Mouse (Mus musculus): ENCODE measurements around the gene Tspan32. TPM values are rescaled to one million over a fixed set of nuclear protein-coding genes. Genes with fewer than 3 reads are reported as not detected.

The Tspan32 gene
- polyA plus RNA-seq, 1 experiment from 2014 or later: 8.3 TPM

DNA sequence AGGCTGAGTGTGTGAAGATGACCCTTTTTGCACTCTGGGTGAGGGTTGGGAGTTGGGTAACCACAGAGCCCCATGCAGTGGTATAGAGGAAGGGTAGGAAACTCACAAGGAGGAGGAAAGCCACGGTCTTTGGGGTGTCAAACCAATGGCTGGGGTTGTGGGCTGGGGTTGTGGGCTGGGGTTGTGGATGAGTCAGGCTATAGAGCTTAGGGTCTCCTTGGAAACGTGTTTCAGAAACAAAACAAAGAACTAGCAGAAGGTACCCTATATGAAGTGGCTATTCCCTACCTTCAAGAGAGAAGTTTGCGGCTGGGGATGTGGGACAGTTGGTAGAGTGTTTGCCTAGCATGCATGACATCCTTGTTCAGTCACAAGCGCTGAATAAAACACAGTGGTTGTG is 5.2 kb downstream of the Tspan32 start:
- ATAC-seq (ENCODE audit: insufficient number of reproducible peaks, low FRiP score, low TSS enrichment, low read depth): no peak
- WGBS: 86% methylated on average over 4 of the region's 4 CpGs
- peaks cover 62% of the 10 kb centered on the region for H3K4me1 ChIP-seq

DNA sequence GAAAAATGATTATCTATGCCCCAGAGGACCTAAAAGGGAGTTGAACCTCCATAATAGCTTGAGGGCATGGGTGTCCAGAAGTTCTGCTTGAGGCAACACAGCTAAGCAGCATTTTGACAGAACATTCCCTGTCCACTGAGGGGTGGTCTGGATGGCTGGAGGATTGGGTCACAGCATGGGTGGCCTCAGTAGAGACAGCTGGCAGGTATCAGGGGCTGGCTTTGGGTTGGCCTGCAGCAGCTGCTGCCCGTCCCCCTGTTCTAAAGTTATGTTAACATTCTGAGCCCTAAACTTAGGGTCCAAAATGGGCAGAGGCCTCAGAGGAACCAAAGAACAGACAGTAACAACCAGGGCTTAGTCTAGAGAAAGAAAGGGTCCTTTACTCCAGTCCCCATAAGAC is 6.4 kb downstream of the Tspan32 start:
- no peak overlapping the region for H3K4me2 ChIP-seq
- 0 out of 2 replicates have a peak overlapping the region, but pooled peaks have one; percentile 22 for H3K27ac ChIP-seq
- no peaks in the 10 kb centered on the region for H3K36me3 ChIP-seq
- no peaks in the 10 kb centered on the region for H3K27me3 ChIP-seq
- no peaks in the 10 kb centered on the region for H3K9me3 ChIP-seq
- no peak overlapping the region for H3K4me3 ChIP-seq
- no peak overlapping the region for H3K9ac ChIP-seq
- H3K4me1 ChIP-seq: peaks cover 63% of the 10 kb centered on the region
- WGBS: 69% methylated on average over 1 of the region's 1 CpGs
- ATAC-seq (ENCODE audit: insufficient number of reproducible peaks, low FRiP score, low TSS enrichment, low read depth): no peak

More for the DNA sequence above, 5.2 kb downstream of the Tspan32 start:
- H3K9me3 ChIP-seq: no peaks in the 10 kb centered on the region
- no peak overlapping the region for H3K4me2 ChIP-seq
- H3K4me3 ChIP-seq: no peak overlapping the region
- no peak overlapping the region for H3K9ac ChIP-seq
- peak overlapping the region; percentile 98 for H3K27ac ChIP-seq
- H3K36me3 ChIP-seq: no peaks in the 10 kb centered on the region
- no peaks in the 10 kb centered on the region for H3K27me3 ChIP-seq

DNA sequence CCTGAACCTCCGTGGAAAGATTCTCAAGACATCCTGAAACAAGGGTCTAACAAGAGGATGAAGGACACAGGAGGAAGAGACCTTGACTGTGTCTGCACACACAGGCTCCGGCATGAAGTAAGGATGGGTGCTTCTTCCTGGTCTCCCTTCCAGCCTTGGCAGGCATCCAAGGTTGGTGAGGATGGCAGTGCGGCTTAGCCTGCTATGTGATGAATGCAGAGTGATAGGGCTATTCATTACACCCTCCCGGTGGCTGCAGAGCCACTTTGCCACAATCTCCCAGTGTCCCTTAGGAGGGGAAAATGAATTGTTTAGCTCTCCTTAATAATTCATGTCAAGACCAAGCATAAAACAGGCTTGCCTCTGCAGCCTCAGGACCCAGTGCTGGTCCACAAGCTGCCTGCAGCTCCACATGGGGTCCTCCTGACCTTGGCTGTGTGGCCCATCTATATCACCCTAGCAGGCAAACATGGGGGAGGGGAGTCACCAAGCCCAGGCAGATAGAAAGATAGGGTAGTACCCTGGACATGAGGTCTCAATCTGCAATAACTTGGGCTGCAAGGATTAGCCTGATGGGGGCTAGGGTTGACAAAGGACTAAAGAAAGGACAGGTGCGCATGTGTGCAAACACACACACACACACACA is 7.5 kb downstream of the Tspan32 start:
- Histone ChIP-seq H3K27ac (no peak overlapping the region), H3K36me3 (no peaks in the 10 kb centered on the region), H3K9ac (no peak overlapping the region), H3K4me3 (no peak overlapping the region), H3K9me3 (no peaks in the 10 kb centered on the region), H3K27me3 (no peaks in the 10 kb centered on the region), H3K4me1 (peaks cover 65% of the 10 kb centered on the region), H3K4me2 (no peak overlapping the region)
- WGBS: 68% methylated on average over 5 of the region's 5 CpGs
- no peak for ATAC-seq (ENCODE audit: insufficient number of reproducible peaks, low FRiP score, low TSS enrichment, low read depth)

DNA sequence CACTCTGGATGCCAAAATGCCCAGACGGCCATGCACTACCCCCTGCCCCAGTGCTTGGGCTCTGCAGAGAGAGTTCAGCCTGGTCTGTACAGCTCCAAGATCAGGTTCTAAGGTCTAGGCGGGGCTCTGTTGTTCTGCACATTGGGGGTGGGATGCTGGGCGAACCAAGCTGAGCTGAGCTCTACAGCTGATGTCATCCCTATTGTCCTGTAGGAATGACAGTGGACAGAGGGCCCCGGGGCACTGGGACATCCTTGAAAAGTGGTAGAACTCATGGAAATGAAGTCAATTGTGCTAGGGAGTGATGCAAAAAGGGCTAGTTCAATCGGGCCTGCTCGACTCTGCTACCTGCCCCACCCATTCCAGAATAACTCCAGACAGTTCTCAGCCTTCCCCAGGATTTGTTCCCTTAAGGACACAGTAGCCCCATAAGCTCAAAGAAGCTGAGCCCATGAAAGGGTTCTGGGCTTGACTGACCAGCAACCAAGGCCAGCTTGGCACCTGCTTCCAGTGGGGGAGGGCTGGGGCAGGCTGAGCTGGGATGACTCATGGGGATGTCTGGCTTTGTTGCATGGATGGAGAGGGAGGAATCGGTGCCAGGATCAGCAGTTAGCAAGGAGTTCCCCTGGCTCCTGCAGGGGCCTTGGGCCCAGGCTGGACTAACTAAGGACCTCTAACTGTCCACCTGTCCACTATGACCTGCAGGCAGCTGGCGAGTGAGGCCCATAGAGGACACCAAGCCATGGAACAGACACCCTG is 8.8 kb downstream of the Tspan32 start:
- H3K36me3 ChIP-seq: no peaks in the 10 kb centered on the region
- no peaks in the 10 kb centered on the region for H3K9me3 ChIP-seq
- no peak overlapping the region for H3K4me3 ChIP-seq
- no peaks in the 10 kb centered on the region for H3K27me3 ChIP-seq
- no peak overlapping the region for H3K9ac ChIP-seq
- no peak for ATAC-seq (ENCODE audit: insufficient number of reproducible peaks, low FRiP score, low TSS enrichment, low read depth)
- WGBS: 71% methylated on average over 8 of the region's 8 CpGs
- H3K4me2 ChIP-seq: no peak overlapping the region
- H3K27ac ChIP-seq: 0 out of 2 replicates have a peak overlapping the region, but pooled peaks have one; percentile 14
- peaks cover 52% of the 10 kb centered on the region for H3K4me1 ChIP-seq

DNA sequence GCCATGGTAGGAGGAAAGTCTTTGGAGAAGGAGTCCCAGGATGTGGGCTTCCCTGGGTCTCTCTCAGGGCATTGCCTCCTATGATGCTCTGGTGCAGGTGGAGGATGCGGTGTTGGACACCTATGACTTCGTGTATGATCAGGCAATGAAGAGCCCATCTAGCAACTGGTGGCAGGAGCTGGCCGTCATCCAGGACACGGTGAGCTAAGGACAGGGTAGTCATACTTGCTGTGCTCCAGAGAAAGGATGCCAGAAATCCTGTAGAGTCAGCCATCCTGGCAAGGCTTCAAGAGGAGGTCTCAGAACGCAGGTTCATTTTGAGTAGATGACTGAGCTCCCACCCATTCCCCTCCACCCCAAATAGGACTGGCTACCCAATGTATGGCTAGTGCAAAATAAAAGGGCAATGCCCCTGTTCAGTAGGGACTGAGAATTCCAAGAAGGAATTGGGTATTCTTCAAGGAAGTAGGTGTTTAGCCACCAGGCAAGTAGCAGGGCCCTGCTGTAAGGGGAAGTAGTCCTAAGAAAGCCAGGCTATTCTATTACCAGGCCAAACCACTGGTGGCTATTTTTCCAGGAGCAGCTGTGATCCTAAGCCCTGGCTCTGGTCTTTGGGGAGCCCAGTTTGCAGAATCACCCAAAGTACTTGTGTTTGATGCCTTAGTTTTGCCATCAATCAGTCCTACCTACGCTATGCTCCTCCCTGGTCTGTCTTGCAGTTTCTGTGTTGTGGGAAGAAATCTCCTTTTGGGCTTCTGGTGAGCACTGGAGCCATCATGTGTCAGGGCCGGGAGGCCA is 10.2 kb downstream of the Tspan32 start:
- no peak overlapping the region for H3K4me3 ChIP-seq

DNA sequence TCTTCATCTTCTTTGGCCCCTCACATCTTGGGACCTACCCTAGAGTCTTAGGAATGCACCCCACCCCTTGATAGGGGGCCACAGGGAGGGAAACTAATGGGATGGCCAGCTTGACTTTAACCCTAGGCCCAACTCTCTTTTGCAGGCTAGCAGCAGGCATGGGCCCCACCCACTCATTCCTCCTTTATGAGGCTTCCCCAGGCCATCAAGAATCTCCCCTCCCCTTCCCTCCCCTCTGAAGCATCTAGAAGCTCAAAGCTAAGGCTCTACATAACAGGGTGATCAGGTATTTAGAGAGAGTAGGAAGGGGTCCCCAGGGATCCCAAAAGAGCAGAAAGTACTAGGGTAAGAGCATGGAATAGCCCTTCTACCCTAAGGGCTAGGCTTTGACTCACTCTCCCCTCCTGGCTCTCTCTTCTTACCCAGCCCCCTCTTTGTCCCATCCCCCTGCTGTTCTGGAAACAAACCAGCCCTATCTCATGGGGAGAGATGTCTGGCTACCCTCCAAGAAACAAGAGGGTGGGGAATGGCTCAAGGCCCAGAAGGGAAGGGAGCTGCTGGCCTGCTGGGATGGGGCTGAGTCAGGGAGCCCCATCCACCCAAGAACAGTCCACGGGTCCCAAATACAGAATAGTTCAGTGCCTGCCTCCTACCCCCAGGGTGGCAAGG is 11.0 kb downstream of the Tspan32 start:
- peak overlapping the region; percentile 39 for H3K27ac ChIP-seq
- H3K9ac ChIP-seq: no peak overlapping the region
- 6% methylated on average over 1 of the region's 1 CpGs for WGBS
- no peak overlapping the region for H3K4me3 ChIP-seq
- peaks cover 37% of the 10 kb centered on the region for H3K4me1 ChIP-seq
- H3K27me3 ChIP-seq: no peaks in the 10 kb centered on the region
- peak; percentile 45 for ATAC-seq (ENCODE audit: insufficient number of reproducible peaks, low FRiP score, low TSS enrichment, low read depth)
- no peaks in the 10 kb centered on the region for H3K36me3 ChIP-seq
- no peak overlapping the region for H3K4me2 ChIP-seq
- no peaks in the 10 kb centered on the region for H3K9me3 ChIP-seq

More for the DNA sequence above, 10.2 kb downstream of the Tspan32 start:
- peak overlapping the region; percentile 39; the same call in 1 of the 2 replicates for H3K27ac ChIP-seq
- 80% methylated on average over 7 of the region's 7 CpGs for WGBS
- peaks cover 42% of the 10 kb centered on the region for H3K4me1 ChIP-seq
- H3K27me3 ChIP-seq: no peaks in the 10 kb centered on the region
- ATAC-seq (ENCODE audit: insufficient number of reproducible peaks, low FRiP score, low TSS enrichment, low read depth): no peak
- no peak overlapping the region for H3K4me2 ChIP-seq
- no peaks in the 10 kb centered on the region for H3K36me3 ChIP-seq
- no peaks in the 10 kb centered on the region for H3K9me3 ChIP-seq
- H3K9ac ChIP-seq: no peak overlapping the region

GRCm38 (mm10) chr7:143016424-143017142 is 11.7 kb downstream of the Tspan32 start:
- Histone ChIP-seq H3K9ac (no peak overlapping the region), H3K4me2 (no peak overlapping the region), H3K4me3 (no peak overlapping the region)

GRCm38 (mm10) chr7:143017181-143017580 is 12.3 kb downstream of the Tspan32 start:
- WGBS: 66% methylated on average over 4 of the region's 4 CpGs

More at GRCm38 (mm10) chr7:143016424-143017142, 11.7 kb downstream of the Tspan32 start:
- WGBS: 64% methylated on average over 9 of the region's 9 CpGs
- H3K4me1 ChIP-seq: peaks cover 32% of the 10 kb centered on the region
- H3K9me3 ChIP-seq: no peaks in the 10 kb centered on the region
- no peak for ATAC-seq (ENCODE audit: insufficient number of reproducible peaks, low FRiP score, low TSS enrichment, low read depth)
- peak overlapping the region; percentile 39 for H3K27ac ChIP-seq
- H3K27me3 ChIP-seq: no peaks in the 10 kb centered on the region
- no peaks in the 10 kb centered on the region for H3K36me3 ChIP-seq

GRCm38 (mm10) chr7:143020040-143020439 is 15.2 kb downstream of the Tspan32 start:
- peaks cover 26% of the 10 kb centered on the region for H3K4me1 ChIP-seq
- H3K27me3 ChIP-seq: no peaks in the 10 kb centered on the region
- H3K4me3 ChIP-seq: no peak overlapping the region
- peak; percentile 27; the same call in 1 of the 2 replicates for ATAC-seq (ENCODE audit: insufficient number of reproducible peaks, low FRiP score, low TSS enrichment, low read depth)
- peaks cover under 1% of the 10 kb centered on the region; the same call in 1 of the 2 replicates for H3K36me3 ChIP-seq
- H3K4me2 ChIP-seq: no peak overlapping the region
- no peaks in the 10 kb centered on the region for H3K9me3 ChIP-seq
- H3K27ac ChIP-seq: no peak overlapping the region
- H3K9ac ChIP-seq: no peak overlapping the region

More at GRCm38 (mm10) chr7:143017181-143017580, 12.3 kb downstream of the Tspan32 start:
- Histone ChIP-seq H3K4me3 (no peak overlapping the region), H3K4me2 (no peak overlapping the region), H3K9ac (no peak overlapping the region), H3K36me3 (no peaks in the 10 kb centered on the region), H3K9me3 (no peaks in the 10 kb centered on the region), H3K27me3 (no peaks in the 10 kb centered on the region), H3K27ac (no peak overlapping the region), H3K4me1 (peaks cover 32% of the 10 kb centered on the region)
- no peak for ATAC-seq (ENCODE audit: insufficient number of reproducible peaks, low FRiP score, low TSS enrichment, low read depth)

GRCm38 (mm10) chr7:143020764-143021163 is 15.9 kb downstream of the Tspan32 start:
- 76% methylated on average over 3 of the region's 3 CpGs for WGBS
- Histone ChIP-seq H3K4me1 (peaks cover 19% of the 10 kb centered on the region), H3K27ac (0 out of 2 replicates have a peak overlapping the region, but pooled peaks have one; percentile 17), H3K36me3 (peaks cover 4% of the 10 kb centered on the region; the same call in 1 of the 2 replicates), H3K9ac (no peak overlapping the region), H3K9me3 (no peaks in the 10 kb centered on the region), H3K4me3 (no peak overlapping the region), H3K27me3 (no peaks in the 10 kb centered on the region), H3K4me2 (no peak overlapping the region)
- ATAC-seq (ENCODE audit: insufficient number of reproducible peaks, low FRiP score, low TSS enrichment, low read depth): no peak
